Mouse (Mus musculus) heart, embryonic 14.5 days (tissue): ENCODE measurements at regions not wholly inside any gene's neighbourhood (a gene's known extent, or its start where the extent isn't known, plus 50 kb on each side); places are given as distances from the start of the nearest gene placed in this dataset.
"Not testable (repeated sequence)": the region's sequence is repeated elsewhere in the genome, so short reads cannot be mapped to it uniquely, and the experiment has no call there.

Experiments
- ATAC-seq: fragments of 200-750 bp; cut with Nextera tagmentation; 2 replicates; pipeline ENCODE4 v1.8.0; 2017; ENCODE audit warnings: low read depth, moderate TSS enrichment; ENCODE audit not compliant: insufficient number of reproducible peaks, insufficient read depth, low FRiP score
- H3K27ac ChIP-seq, 2 experiments: fragments of 200-500 bp in 1 of 2; fragments of 300-500 bp in 1 of 2; sonication (generic) in 1 of 2; replicated peaks in 1 of 2; 2 replicates each; pipeline ENCODE4 v1.5.1; 2012 to 2014; ENCODE audit warnings: low read depth in 2 of 2, low read length in 2 of 2, control low read depth in 1 of 2, mild to moderate bottlenecking in 1 of 2, mixed read lengths in 1 of 2; ENCODE audit not compliant: control insufficient read depth in 1 of 2, insufficient read depth in 1 of 2
- H3K27me3 ChIP-seq: fragments of 300-500 bp; sonication (generic); 2 replicates; pipeline ENCODE4 v1.6.1; 2014; ENCODE audit warnings: mild to moderate bottlenecking, low read length, control low read depth; ENCODE audit not compliant: control insufficient read depth, insufficient read depth
- H3K36me3 ChIP-seq: fragments of 300-500 bp; sonication (generic); 2 replicates; pipeline ENCODE4 v1.6.1; 2014; ENCODE audit warnings: mild to moderate bottlenecking, control low read depth, low read length, mixed read lengths; ENCODE audit not compliant: control insufficient read depth, insufficient read depth
- H3K4me1 ChIP-seq, 2 experiments: fragments of 200-500 bp in 1 of 2; fragments of 300-500 bp in 1 of 2; sonication (generic) in 1 of 2; 2 replicates each; pipeline ENCODE4 v1.6.1; 2012 to 2014; ENCODE audit warnings: low read length in 2 of 2, control low read depth in 1 of 2, mixed read lengths in 1 of 2; ENCODE audit not compliant: control insufficient read depth in 2 of 2, insufficient read depth in 2 of 2
- H3K4me2 ChIP-seq: fragments of 300-500 bp; sonication (generic); 2 replicates; pipeline ENCODE4 v1.6.1; 2014; ENCODE audit warnings: mild to moderate bottlenecking, low read length
- H3K4me3 ChIP-seq, 2 experiments: fragments of 200-500 bp in 1 of 2; fragments of 300-500 bp in 1 of 2; sonication (generic) in 1 of 2; 2 replicates each; pipeline ENCODE4 v1.5.1; 2012 to 2014; ENCODE audit warnings: low read length in 2 of 2, mild to moderate bottlenecking in 2 of 2, control low read depth in 1 of 2, low read depth in 1 of 2, moderate library complexity in 1 of 2; ENCODE audit not compliant: control insufficient read depth in 1 of 2, insufficient read depth in 1 of 2
- H3K9ac ChIP-seq: fragments of 300-500 bp; sonication (generic); 2 replicates; pipeline ENCODE4 v1.6.1; 2014; ENCODE audit warnings: mild to moderate bottlenecking, low read length
- H3K9me3 ChIP-seq: fragments of 300-500 bp; sonication (generic); 2 replicates; pipeline ENCODE4 v1.6.1; 2016; ENCODE audit warnings: low read length, control low read depth; ENCODE audit not compliant: control insufficient read depth
- WGBS: fragments of 180-500 bp; shearing (Covaris S2); extraction: QIAGEN DNeasy Blood & Tissue Kit; methylation state at CpG from one replicate; pipeline ENCODE4 v1.1.7; 2014; 5-methylcytosine and 5-hydroxymethylcytosine counted together

GRCm38 (mm10) chr4:38334529-38335149 lies 1115.5 kb upstream of the 1700009N14Rik start:
- Histone ChIP-seq H3K27ac (no peak overlapping the region; a peak in 1 of 4 replicates), H3K4me2 (peak overlapping the region; percentile 3; the same call in 1 of the 2 replicates), H3K27me3 (0 out of 2 replicates have a peak, but pooled peaks cover 7% of the 10 kb centered on the region), H3K36me3 (no peaks in the 10 kb centered on the region), H3K4me1 (peaks cover 0 to 6% of the 10 kb centered on the region in 2 experiments; a peak in 2 of 4 replicates), H3K9ac (no peak overlapping the region), H3K9me3 (no peaks in the 10 kb centered on the region), H3K4me3 (no peak overlapping the region)
- no peak for ATAC-seq
- 38% methylated on average over 3 of the region's 3 CpGs for WGBS

- Histone ChIP-seq H3K36me3 (no peaks in the 10 kb centered on the region), H3K27me3 (0 out of 2 replicates have a peak, but pooled peaks cover 7% of the 10 kb centered on the region), H3K4me2 (peak overlapping the region; percentile 3; the same call in 1 of the 2 replicates), H3K4me1 (peaks cover 0 to 6% of the 10 kb centered on the region in 2 experiments; a peak in 2 of 4 replicates), H3K9me3 (no peaks in the 10 kb centered on the region), H3K4me3 (no peak overlapping the region), H3K9ac (no peak overlapping the region), H3K27ac (no peak overlapping the region)
- ATAC-seq, result peak; percentile 26; the same call in 1 of the 2 replicates
- 7% methylated on average over 1 of the region's 1 CpGs for WGBS
These were observed 1114.9 kb upstream of the 1700009N14Rik start for GRCm38 (mm10) chr4:38335156-38335555.

- Histone ChIP-seq H3K9ac (no peak overlapping the region), H3K36me3 (no peaks in the 10 kb centered on the region), H3K4me3 (no peak overlapping the region), H3K4me2 (no peak overlapping the region), H3K27ac (no peak overlapping the region), H3K4me1 (no peaks in the 10 kb centered on the region), H3K27me3 (no peaks in the 10 kb centered on the region), H3K9me3 (no peaks in the 10 kb centered on the region)
- no peak for ATAC-seq
- 36% methylated on average over 1 of the region's 1 CpGs for WGBS
These were observed 1079.0 kb upstream of the 1700009N14Rik start for GRCm38 (mm10) chr4:38371047-38371446.

- H3K9ac ChIP-seq, result no peak overlapping the region
- H3K4me2 ChIP-seq, result no peak overlapping the region
- H3K27me3 ChIP-seq, result no peaks in the 10 kb centered on the region
- peaks cover 8% of the 10 kb centered on the region for H3K9me3 ChIP-seq
- no peak overlapping the region for H3K4me3 ChIP-seq
- no peaks in the 10 kb centered on the region for H3K4me1 ChIP-seq
- no peaks in the 10 kb centered on the region for H3K36me3 ChIP-seq
- ATAC-seq, result no peak
- no peak overlapping the region for H3K27ac ChIP-seq
- 76% methylated on average over 3 of the region's 3 CpGs for WGBS
These were observed 1068.2 kb upstream of the 1700009N14Rik start for GRCm38 (mm10) chr4:38381916-38382315.

GRCm38 (mm10) chr4:38396635-38397034 lies 1053.5 kb upstream of the 1700009N14Rik start:
- no peaks in the 10 kb centered on the region for H3K36me3 ChIP-seq
- no peak overlapping the region for H3K9ac ChIP-seq
- H3K27ac ChIP-seq, result no peak overlapping the region
- H3K4me2 ChIP-seq, result no peak overlapping the region
- H3K27me3 ChIP-seq, result no peaks in the 10 kb centered on the region
- ATAC-seq, result no peak
- no peak overlapping the region for H3K4me3 ChIP-seq
- H3K9me3 ChIP-seq, result no peaks in the 10 kb centered on the region
- H3K4me1 ChIP-seq, result no peaks in the 10 kb centered on the region

GRCm38 (mm10) chr4:38435326-38435725 lies 1014.8 kb upstream of the 1700009N14Rik start:
- H3K9me3 ChIP-seq, H3K27ac ChIP-seq, H3K27me3 ChIP-seq, H3K4me3 ChIP-seq, H3K36me3 ChIP-seq, H3K4me2 ChIP-seq, H3K9ac ChIP-seq, ATAC-seq, H3K4me1 ChIP-seq: not testable (repeated sequence)

- Histone ChIP-seq H3K27ac (no peak overlapping the region), H3K27me3 (no peaks in the 10 kb centered on the region), H3K4me1 (no peaks in the 10 kb centered on the region), H3K9me3 (no peaks in the 10 kb centered on the region), H3K36me3 (no peaks in the 10 kb centered on the region), H3K9ac (no peak overlapping the region), H3K4me2 (no peak overlapping the region), H3K4me3 (no peak overlapping the region)
- ATAC-seq, result no peak
These were observed 988.5 kb upstream of the 1700009N14Rik start for GRCm38 (mm10) chr4:38461473-38462194.
